Mouse (Mus musculus) CH12.LX (cell line): Measurements from ENCODE around the gene Ttc23l. TPM values are rescaled to one million over a fixed set of nuclear protein-coding genes. Genes with fewer than 3 reads are reported as not detected.

Source experiments
- DNase-seq: peaks from one replicate; pipeline ENCODE4 v3.0.0-alpha.2; 2013; ENCODE audit errors: extremely low read depth
- H3K27ac ChIP-seq: 2 replicates; pipeline ENCODE4 v1.5.1; 2012; ENCODE audit warnings: low read depth, mild to moderate bottlenecking, control low read depth, moderate library complexity; ENCODE audit not compliant: insufficient read depth
- H3K27me3 ChIP-seq: replicated peaks from 2 replicates; pipeline ENCODE3; 2012; ENCODE audit warnings: inconsistent platforms
- H3K36me3 ChIP-seq, 2 experiments: replicated peaks in 1 of 2; 2 replicates each; pipeline versions ENCODE3 to v1.6.1; 2012; ENCODE audit warnings: inconsistent platforms in 1 of 2, low read length in 1 of 2, mild to moderate bottlenecking in 1 of 2, mixed read lengths in 1 of 2, moderate library complexity in 1 of 2; ENCODE audit not compliant: control insufficient read depth in 1 of 2, insufficient read depth in 1 of 2
- H3K4me1 ChIP-seq, 2 experiments: 2 replicates each; pipeline ENCODE4 v1.6.1; 2012; ENCODE audit warnings: inconsistent platforms in 1 of 2, moderate library complexity in 1 of 2; ENCODE audit not compliant: insufficient read depth in 2 of 2, control insufficient read depth in 1 of 2
- H3K4me2 ChIP-seq: 2 replicates; pipeline ENCODE4 v1.6.1; 2012; ENCODE audit warnings: low read depth, mild to moderate bottlenecking, control low read depth; ENCODE audit not compliant: poor library complexity, insufficient read depth, severe bottlenecking
- H3K4me3 ChIP-seq, 3 experiments: fragments of 150-350 bp in 1 of 3; sonication (generic) in 1 of 3; replicated peaks in 1 of 3; 2 replicates each; pipeline versions ENCODE3 to v1.5.1; 2011 to 2012; ENCODE audit warnings: low read depth in 2 of 3, low read length in 2 of 3, mild to moderate bottlenecking in 2 of 3, moderate library complexity in 2 of 3, control low read depth in 1 of 3, improper control_type of control experiment in 1 of 3, inconsistent platforms in 1 of 3, mixed read lengths in 1 of 3; ENCODE audit not compliant: poor library complexity in 1 of 3
- H3K79me2 ChIP-seq: replicated peaks from 2 replicates; pipeline ENCODE4 v1.6.1; 2012; ENCODE audit warnings: mild to moderate bottlenecking, moderate library complexity; ENCODE audit not compliant: control insufficient read depth, poor library complexity, insufficient read depth, severe bottlenecking; ENCODE audit errors: extremely low read depth
- H3K9ac ChIP-seq: 2 replicates; pipeline ENCODE4 v1.6.1; 2012; ENCODE audit warnings: low read depth, mild to moderate bottlenecking, control low read depth, moderate library complexity; ENCODE audit not compliant: insufficient read depth
- H3K9me3 ChIP-seq: replicated peaks from 2 replicates; pipeline ENCODE3; 2012; ENCODE audit warnings: low read length, inconsistent platforms, mixed read lengths
- BHLHE40 ChIP-seq: IDR thresholded peaks from 2 replicates; pipeline ENCODE4 v1.6.1; 2011; ENCODE audit warnings: mild to moderate bottlenecking, low read depth, low read length, improper control_type of control experiment
- CHD1 ChIP-seq: IDR thresholded peaks from 2 replicates; pipeline ENCODE4 v1.6.1; 2012; ENCODE audit warnings: low read depth, low read length, improper control_type of control experiment, inconsistent platforms
- CHD2 ChIP-seq: IDR thresholded peaks from 2 replicates; pipeline ENCODE4 v1.6.1; 2011; ENCODE audit warnings: low read length, improper control_type of control experiment
- CTCF ChIP-seq, 2 experiments: IDR thresholded peaks in 1 of 2; conservative IDR thresholded peaks in 1 of 2; 2 replicates each; pipeline ENCODE4 v1.5.1; 2011 to 2012; ENCODE audit warnings: low read depth in 2 of 2, low read length in 2 of 2, improper control_type of control experiment in 1 of 2, inconsistent platforms in 1 of 2, mild to moderate bottlenecking in 1 of 2, moderate library complexity in 1 of 2
- ELF1 ChIP-seq: IDR thresholded peaks from 2 replicates; pipeline ENCODE4 v1.6.1; 2014; ENCODE audit warnings: low read depth, mild to moderate bottlenecking, inconsistent platforms, low read length, improper control_type of control experiment
- EP300 ChIP-seq: IDR thresholded peaks from 2 replicates; pipeline ENCODE4 v1.6.1; 2011; ENCODE audit warnings: low read length, improper control_type of control experiment
- GABPA ChIP-seq: IDR thresholded peaks from 2 replicates; pipeline ENCODE4 v1.6.1; 2012; ENCODE audit warnings: low read depth, low read length, improper control_type of control experiment, inconsistent platforms; ENCODE audit not compliant: insufficient replicate concordance
- HCFC1 ChIP-seq: IDR thresholded peaks from 2 replicates; pipeline ENCODE4 v1.6.1; 2012; ENCODE audit warnings: low read depth, mild to moderate bottlenecking, inconsistent platforms, low read length, improper control_type of control experiment
- IRF4 ChIP-seq: IDR thresholded peaks from 2 replicates; pipeline ENCODE4 v1.6.1; 2014; ENCODE audit warnings: low read depth, mild to moderate bottlenecking, inconsistent platforms, low read length, improper control_type of control experiment
- KAT2A ChIP-seq: IDR thresholded peaks from 2 replicates; pipeline ENCODE4 v1.6.1; 2012; ENCODE audit warnings: low read length, improper control_type of control experiment, inconsistent platforms; ENCODE audit not compliant: insufficient replicate concordance
- MAFK ChIP-seq: IDR thresholded peaks from 2 replicates; pipeline ENCODE4 v1.6.1; 2011; ENCODE audit warnings: low read length, improper control_type of control experiment; ENCODE audit not compliant: insufficient replicate concordance
- MAX ChIP-seq: IDR thresholded peaks from 2 replicates; pipeline ENCODE4 v1.6.1; 2011; ENCODE audit warnings: low read length, improper control_type of control experiment
- MAZ ChIP-seq: IDR thresholded peaks from 2 replicates; pipeline ENCODE4 v1.6.1; 2012; ENCODE audit warnings: low read depth, mild to moderate bottlenecking, inconsistent platforms, low read length, improper control_type of control experiment, moderate library complexity
- MEF2A ChIP-seq: IDR thresholded peaks from 2 replicates; pipeline ENCODE4 v1.6.1; 2014; ENCODE audit warnings: low read depth, mild to moderate bottlenecking, inconsistent platforms, low read length, improper control_type of control experiment, borderline replicate concordance
- MXI1 ChIP-seq: IDR thresholded peaks from 2 replicates; pipeline ENCODE4 v1.6.1; 2011; ENCODE audit warnings: mild to moderate bottlenecking, low read depth, low read length, improper control_type of control experiment
- MYC ChIP-seq: IDR thresholded peaks from 2 replicates; pipeline ENCODE4 v1.6.1; 2011; ENCODE audit warnings: low read depth, mild to moderate bottlenecking, improper control_type of control experiment, low read length
- NELFE ChIP-seq: IDR thresholded peaks from 2 replicates; pipeline ENCODE4 v1.6.1; 2011; ENCODE audit warnings: low read depth, low read length, improper control_type of control experiment
- NRF1 ChIP-seq: IDR thresholded peaks from 2 replicates; pipeline ENCODE4 v1.6.1; 2014; ENCODE audit warnings: low read depth, mild to moderate bottlenecking, inconsistent platforms, low read length, improper control_type of control experiment, moderate library complexity
- PAX5 ChIP-seq: IDR thresholded peaks from 2 replicates; pipeline ENCODE4 v1.6.1; 2012; ENCODE audit warnings: low read length, inconsistent platforms, mixed read lengths
- POLR2A ChIP-seq: IDR thresholded peaks from 2 replicates; pipeline ENCODE4 v1.6.1; 2011; ENCODE audit warnings: low read depth, mild to moderate bottlenecking, improper control_type of control experiment, low read length
- POLR2AphosphoS2 ChIP-seq: IDR thresholded peaks from 2 replicates; pipeline ENCODE4 v1.6.1; 2011; ENCODE audit warnings: low read depth, low read length, improper control_type of control experiment
- RAD21 ChIP-seq: IDR thresholded peaks from 2 replicates; pipeline ENCODE4 v1.6.1; 2011; ENCODE audit warnings: low read depth, mild to moderate bottlenecking, low read length, improper control_type of control experiment, moderate library complexity
- SIN3A ChIP-seq: IDR thresholded peaks from 2 replicates; pipeline ENCODE4 v1.6.1; 2012; ENCODE audit warnings: low read length, improper control_type of control experiment, inconsistent platforms
- SMC3 ChIP-seq: IDR thresholded peaks from 2 replicates; pipeline ENCODE4 v1.6.1; 2011; ENCODE audit warnings: low read depth, low read length, improper control_type of control experiment
- TCF12 ChIP-seq: IDR thresholded peaks from 2 replicates; pipeline ENCODE4 v1.6.1; 2014; ENCODE audit warnings: low read depth, mild to moderate bottlenecking, inconsistent platforms, low read length, improper control_type of control experiment
- USF1 ChIP-seq: IDR thresholded peaks from 2 replicates; pipeline ENCODE4 v1.6.1; 2014; ENCODE audit warnings: low read depth, mild to moderate bottlenecking, inconsistent platforms, low read length, improper control_type of control experiment
- USF2 ChIP-seq: conservative IDR thresholded peaks from 2 replicates; pipeline ENCODE4 v1.6.1; 2011; ENCODE audit warnings: low read depth, low read length, improper control_type of control experiment
- ZC3H11A ChIP-seq: IDR thresholded peaks from 2 replicates; pipeline ENCODE4 v1.6.1; 2012; ENCODE audit warnings: low read depth, mild to moderate bottlenecking, inconsistent platforms, low read length, improper control_type of control experiment
- ZKSCAN1 ChIP-seq: IDR thresholded peaks from 2 replicates; pipeline ENCODE4 v1.6.1; 2012; ENCODE audit warnings: low read depth, inconsistent platforms, low read length, improper control_type of control experiment, borderline replicate concordance
- ZMIZ1 ChIP-seq: IDR thresholded peaks from 2 replicates; pipeline ENCODE4 v1.6.1; 2012; ENCODE audit warnings: low read depth, mild to moderate bottlenecking, inconsistent platforms, low read length, improper control_type of control experiment
- ZNF384 ChIP-seq: IDR thresholded peaks from 2 replicates; pipeline ENCODE4 v1.6.1; 2012; ENCODE audit warnings: low read depth, low read length, improper control_type of control experiment, inconsistent platforms
- dilution Hi-C: fragments of 300-500 bp; cut with MboI; formaldehyde crosslinking; loops from 2 replicates; pipeline ENCODE4 v1.14.3; 2020; ENCODE audit warnings: low sequenced_read_pairs; ENCODE audit not compliant: extremely low pct_unique_long_range_greater_than_20kb, extremely low pct_ligation_motif_present
- in situ Hi-C: fragments of 300-500 bp; cut with MboI; formaldehyde crosslinking; loops from 3 replicates; pipeline ENCODE4 v1.14.3; 2019; ENCODE audit warnings: low sequenced_read_pairs, low pct_ligation_motif_present, low pct_unique_long_range_greater_than_20kb, mixed read lengths
- polyA plus RNA-seq: library from polyadenylated mRNA; unstranded; fragments of >175 nt; gene quantifications from 2 replicates; pipeline ENCODE4 v1.2.1, GENCODE M21; 2012; ENCODE audit warnings: low read depth; ENCODE audit not compliant: insufficient read length
- total RNA-seq, 2 experiments: library from RNA; depleted of rRNA; stranded (reverse); fragments of 300-350 nt in 1 of 2; fragments of >200 nt in 1 of 2; gene quantifications; 2 replicates each; pipeline ENCODE4 v1.2.3; 2012 to 2014

The Ttc23l gene
- total and polyA plus RNA-seq, 3 experiments: 0.15 to 0.31 TPM; not detected in 1

GRCm38 (mm10) chr15:10584359-10585187 is 26.1 kb upstream of the Ttc23l start:
- DNase-seq: no peak
- no peak overlapping the region for H3K9ac ChIP-seq
- no peak for TF ChIP-seq USF2
- no peak for TF ChIP-seq MAZ
- H3K79me2 ChIP-seq: no peaks in the 10 kb centered on the region
- in situ Hi-C loops (no loop called here), dilution Hi-C loops (no loop called here)
- H3K9me3 ChIP-seq: no peaks in the 10 kb centered on the region
- no peak overlapping the region for H3K27ac ChIP-seq
- peaks cover 4 to 24% of the 10 kb centered on the region in 2 experiments for H3K36me3 ChIP-seq
- no peaks in the 10 kb centered on the region for H3K27me3 ChIP-seq
- H3K4me2 ChIP-seq: no peak overlapping the region
- H3K4me3 ChIP-seq: no peak overlapping the region
- peaks cover 3 to 11% of the 10 kb centered on the region in 2 experiments; a peak in 3 of 4 replicates for H3K4me1 ChIP-seq

- H3K79me2 ChIP-seq: no peaks in the 10 kb centered on the region
- no peaks in the 10 kb centered on the region for H3K27me3 ChIP-seq
- no peak overlapping the region for H3K9ac ChIP-seq
- peaks cover 0 to 13% of the 10 kb centered on the region in 2 experiments for H3K36me3 ChIP-seq
- peak; percentile 88 for DNase-seq
- no peak overlapping the region for H3K27ac ChIP-seq
- dilution Hi-C loops (no loop called here), in situ Hi-C loops (no loop called here)
- peaks cover 8 to 21% of the 10 kb centered on the region in 2 experiments; a peak in 3 of 4 replicates for H3K4me1 ChIP-seq
- no peak overlapping the region for H3K4me3 ChIP-seq
- H3K9me3 ChIP-seq: no peaks in the 10 kb centered on the region
- peak overlapping the region; percentile 40; the same call in 1 of the 2 replicates for H3K4me2 ChIP-seq
- TF ChIP-seq ELF1 (no peak; the same call in 1 of the 2 replicates), TCF12 (no peak), CTCF (conservative IDR thresholded peaks at IDR 0.05 in 1 of 2, IDR thresholded peaks at IDR 0.05 in 1 of 2; ENCODE audit: low read depth in 2 of 2, low read length in 2 of 2) (peak; percentile 92 to 99), USF2 (no peak), POLR2A (no peak), GABPA (no peak), CHD2 (no peak), ZMIZ1 (no peak), EP300 (peak; percentile 63; the same call in 1 of the 2 replicates), ZNF384 (peak; percentile 94), NRF1 (no peak), RAD21 (peak; percentile 62), HCFC1 (no peak), POLR2AphosphoS2 (no peak), BHLHE40 (no peak), IRF4 (peak; percentile 65), MAFK (no peak), ZC3H11A (peak; percentile 60; the same call in 1 of the 2 replicates), KAT2A (no peak), CHD1 (no peak), MXI1 (no peak), MEF2A (peak; percentile 53; the same call in 1 of the 2 replicates), ZKSCAN1 (no peak), MAZ (no peak), USF1 (no peak), NELFE (peak; percentile 51; the same call in 1 of the 2 replicates), MYC (peak; percentile 48; the same call in 1 of the 2 replicates), SIN3A (no peak), PAX5 (no peak), SMC3 (peak; percentile 92), MAX (peak; percentile 43; the same call in 1 of the 2 replicates)
Observed at GRCm38 (mm10) chr15:10583408-10583807, 24.9 kb upstream of the Ttc23l start.
